Mouse (Mus musculus) kidney, postnatal 0 days (tissue): Measurements from ENCODE around the gene Rab11fip5. TPM values are rescaled to one million over a fixed set of nuclear protein-coding genes. Genes with fewer than 3 reads are reported as not detected.

Experiments
- ATAC-seq: fragments of 200-750 bp; cut with Nextera tagmentation; replicated peaks from 2 replicates; pipeline ENCODE4 v1.8.0; 2017; ENCODE audit warnings: low read depth, moderate number of reproducible peaks, moderate TSS enrichment, moderate library complexity; ENCODE audit not compliant: low FRiP score
- DNase-seq: peaks from one replicate; pipeline ENCODE4 v3.0.0-alpha.2; 2016; ENCODE audit warnings: low spot score
- H3K27ac ChIP-seq: fragments of 300-500 bp; sonication (generic); 2 replicates; pipeline ENCODE4 v1.5.1; 2014; ENCODE audit warnings: mild to moderate bottlenecking
- H3K27me3 ChIP-seq: fragments of 300-500 bp; sonication (generic); 2 replicates; pipeline ENCODE4 v1.6.1; 2014; ENCODE audit warnings: low read length, mixed read lengths; ENCODE audit not compliant: insufficient read depth
- H3K36me3 ChIP-seq: fragments of 300-500 bp; sonication (generic); 2 replicates; pipeline ENCODE4 v1.6.1; 2014; ENCODE audit warnings: low read length, mixed read lengths; ENCODE audit not compliant: insufficient read depth
- H3K4me1 ChIP-seq: fragments of 300-500 bp; sonication (generic); replicated peaks from 2 replicates; pipeline ENCODE4 v1.6.1; 2014; ENCODE audit warnings: antibody characterized with exemption, low read length, mixed read lengths; ENCODE audit not compliant: insufficient read depth
- H3K4me2 ChIP-seq: fragments of 300-500 bp; sonication (generic); 2 replicates; pipeline ENCODE4 v1.6.1; 2014; ENCODE audit warnings: mild to moderate bottlenecking, low read length, moderate library complexity, mixed read lengths
- H3K4me3 ChIP-seq: fragments of 300-500 bp; sonication (generic); replicated peaks from 2 replicates; pipeline ENCODE4 v1.5.1; 2014; ENCODE audit warnings: low read depth, low read length
- H3K9ac ChIP-seq: fragments of 300-500 bp; sonication (generic); 2 replicates; pipeline ENCODE4 v1.6.1; 2014; ENCODE audit warnings: low read depth, low read length
- H3K9me3 ChIP-seq: fragments of 300-500 bp; sonication (generic); replicated peaks from 2 replicates; pipeline ENCODE4 v1.6.1; 2016; ENCODE audit warnings: low read length, inconsistent platforms, mixed read lengths
- CTCF ChIP-seq: IDR thresholded peaks from 2 replicates; pipeline ENCODE4 v1.5.1; 2016; ENCODE audit warnings: antibody characterized with exemption, low read depth, mild to moderate bottlenecking, moderate library complexity
- WGBS: fragments of 180-500 bp; shearing (Covaris S2); extraction: QIAGEN DNeasy Blood & Tissue Kit; methylation state at CpG from one replicate; pipeline ENCODE4 v1.1.7; 2014; 5-methylcytosine and 5-hydroxymethylcytosine counted together
- polyA plus RNA-seq: library from polyadenylated mRNA; unstranded; fragments of >200 nt; fragmentation: Nextera tagmentation; extraction: Ambion mirVana; gene quantifications from 2 replicates; pipeline ENCODE4 v1.2.1, GENCODE M21; 2015

Gene Rab11fip5
- polyA plus RNA-seq, 1 experiment from 2014 or later: 21.0 TPM

- no peak overlapping the region for H3K4me2 ChIP-seq
- 70% methylated on average over 4 of the region's 4 CpGs for WGBS
- H3K4me1 ChIP-seq: peaks cover 11% of the 10 kb centered on the region
- DNase-seq (no peak), ATAC-seq (no peak)
- TF ChIP-seq CTCF: no peak
- H3K27ac ChIP-seq: no peak overlapping the region
- H3K36me3 ChIP-seq: no peaks in the 10 kb centered on the region
- H3K4me3 ChIP-seq: no peak overlapping the region
- H3K9me3 ChIP-seq: no peaks in the 10 kb centered on the region
- H3K9ac ChIP-seq: no peak overlapping the region
- H3K27me3 ChIP-seq: no peaks in the 10 kb centered on the region
These were observed 2.8 kb upstream of the Rab11fip5 start for GRCm38 (mm10) chr6:85377066-85377734.

DNA sequence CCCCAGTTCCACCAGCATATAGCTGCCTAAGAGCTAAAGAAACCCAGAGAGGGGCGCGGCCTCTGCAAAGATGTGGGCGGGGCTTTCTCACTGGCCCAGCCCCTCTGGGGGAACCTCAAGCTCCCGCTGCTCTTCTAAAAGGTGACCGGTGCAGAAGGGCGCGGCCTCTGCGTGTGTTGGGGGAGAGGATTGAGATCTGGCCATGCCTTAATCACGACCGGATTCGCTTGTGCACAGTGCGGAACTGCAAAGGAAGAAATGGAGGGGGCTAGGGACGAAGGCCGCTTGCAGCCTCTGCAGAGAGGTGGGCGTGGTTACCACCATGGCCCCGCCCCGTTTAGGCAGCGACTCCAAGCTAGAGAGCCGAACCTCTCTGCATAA is 290 bp upstream of the Rab11fip5 start:
- TF ChIP-seq CTCF: no peak
- Histone ChIP-seq H3K9me3 (no peaks in the 10 kb centered on the region), H3K4me2 (peak overlapping the region; percentile 91), H3K27ac (peak overlapping the region; percentile 75), H3K27me3 (no peaks in the 10 kb centered on the region), H3K9ac (peak overlapping the region; percentile 77), H3K4me1 (peaks cover 13% of the 10 kb centered on the region), H3K4me3 (peak overlapping the region; percentile 64), H3K36me3 (no peaks in the 10 kb centered on the region)
- ATAC-seq (peak; percentile 93), DNase-seq (peak; percentile 100)
- WGBS: 0% methylated on average over 19 of the region's 19 CpGs

DNA sequence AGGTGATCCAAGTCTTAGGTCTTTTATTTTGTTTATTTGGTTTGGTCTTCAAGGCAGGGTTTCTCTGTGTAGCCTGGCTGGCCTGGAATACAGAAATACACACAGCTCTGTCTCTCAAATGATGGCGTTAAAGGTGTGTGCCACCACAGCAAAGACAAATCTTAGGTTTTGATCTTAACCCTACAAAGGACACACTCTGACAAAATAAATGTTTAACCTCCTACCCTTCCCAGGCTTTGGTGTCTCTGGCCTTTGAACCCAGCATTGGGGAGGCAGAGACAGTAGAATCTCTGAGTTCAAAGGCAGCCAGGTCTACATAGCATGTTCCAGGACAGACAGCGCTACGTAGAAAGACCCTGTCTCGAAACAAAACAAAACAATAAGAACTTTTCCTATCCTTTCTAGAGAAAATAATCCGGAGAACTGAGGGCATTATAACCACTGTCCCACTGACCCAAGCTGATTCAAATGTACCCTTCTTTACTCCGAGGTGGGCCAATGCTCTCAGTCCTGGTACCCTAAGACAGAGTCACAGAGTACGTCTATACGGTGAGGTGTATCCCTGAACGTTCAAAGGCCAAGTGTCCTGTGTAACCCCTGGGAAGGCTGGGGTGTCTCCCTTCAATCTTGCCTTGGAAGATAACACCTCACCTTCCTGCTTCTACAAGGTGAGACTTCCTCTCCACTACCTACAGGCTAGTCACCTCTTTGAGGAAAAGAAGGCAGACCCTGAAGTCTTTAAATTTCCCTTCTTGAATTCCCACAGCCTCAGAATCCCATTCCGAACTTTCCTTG is 1.2 kb downstream of the Rab11fip5 start:
- DNase-seq: no peak
- no peaks in the 10 kb centered on the region for H3K36me3 ChIP-seq
- no peaks in the 10 kb centered on the region for H3K27me3 ChIP-seq
- H3K4me2 ChIP-seq: peak overlapping the region; percentile 91
- peak overlapping the region; percentile 77 for H3K9ac ChIP-seq
- 82% methylated on average over 10 of the region's 10 CpGs for WGBS
- ATAC-seq: no peak
- H3K27ac ChIP-seq: peak overlapping the region; percentile 75; the same call in 1 of the 2 replicates
- TF ChIP-seq CTCF: no peak
- H3K4me1 ChIP-seq: peaks cover 25% of the 10 kb centered on the region
- H3K4me3 ChIP-seq: peak overlapping the region; percentile 64
- no peaks in the 10 kb centered on the region for H3K9me3 ChIP-seq

- no peak for ATAC-seq
- 57% methylated on average over 2 of the region's 2 CpGs for WGBS
- peak overlapping the region; percentile 91 for H3K4me2 ChIP-seq
These were observed 1.9 kb downstream of the Rab11fip5 start for GRCm38 (mm10) chr6:85372496-85372895.

DNA sequence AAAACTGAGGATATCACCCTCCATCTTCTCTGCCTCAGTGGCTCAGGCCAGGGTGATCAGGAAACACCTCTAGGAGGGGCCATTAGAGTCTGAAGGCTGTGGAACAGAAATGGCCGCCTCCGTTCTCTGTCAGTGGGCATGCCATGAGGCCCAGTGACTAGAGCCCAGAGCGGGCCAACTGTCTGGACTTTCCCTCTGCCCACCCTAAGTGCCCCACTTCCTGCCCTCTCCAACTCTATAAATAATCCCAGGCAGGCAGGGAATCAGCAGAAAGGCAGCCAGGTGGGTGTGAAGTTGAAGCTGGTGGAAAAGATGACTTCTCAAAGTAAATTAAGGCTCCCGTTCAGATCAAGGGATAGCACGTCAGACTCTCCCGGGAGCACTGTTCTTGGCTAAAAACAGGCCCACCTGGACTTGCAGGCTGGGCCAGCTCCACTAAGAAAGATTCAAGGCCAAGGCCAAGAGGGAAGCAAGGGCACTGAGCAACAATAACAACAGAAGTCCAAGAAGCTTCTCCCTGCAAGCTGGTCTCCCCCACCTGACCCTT is 2.5 kb downstream of the Rab11fip5 start:
- no peaks in the 10 kb centered on the region for H3K36me3 ChIP-seq
- peak overlapping the region; percentile 23; the same call in 1 of the 2 replicates for H3K9ac ChIP-seq
- 73% methylated on average over 6 of the region's 6 CpGs for WGBS
- H3K4me2 ChIP-seq: peak overlapping the region; percentile 91
- TF ChIP-seq CTCF: no peak
- peaks cover 39% of the 10 kb centered on the region for H3K4me1 ChIP-seq
- H3K27ac ChIP-seq: no peak overlapping the region
- ATAC-seq (no peak), DNase-seq (no peak)
- peak overlapping the region; percentile 6 for H3K4me3 ChIP-seq
- no peaks in the 10 kb centered on the region for H3K9me3 ChIP-seq
- H3K27me3 ChIP-seq: no peaks in the 10 kb centered on the region

More at GRCm38 (mm10) chr6:85372496-85372895, 1.9 kb downstream of the Rab11fip5 start:
- no peaks in the 10 kb centered on the region for H3K9me3 ChIP-seq
- H3K27ac ChIP-seq: no peak overlapping the region
- H3K4me1 ChIP-seq: peaks cover 33% of the 10 kb centered on the region
- H3K4me3 ChIP-seq: peak overlapping the region; percentile 6
- DNase-seq: no peak
- H3K27me3 ChIP-seq: no peaks in the 10 kb centered on the region
- no peak for TF ChIP-seq CTCF
- H3K9ac ChIP-seq: peak overlapping the region; percentile 23; the same call in 1 of the 2 replicates
- no peaks in the 10 kb centered on the region for H3K36me3 ChIP-seq

DNA sequence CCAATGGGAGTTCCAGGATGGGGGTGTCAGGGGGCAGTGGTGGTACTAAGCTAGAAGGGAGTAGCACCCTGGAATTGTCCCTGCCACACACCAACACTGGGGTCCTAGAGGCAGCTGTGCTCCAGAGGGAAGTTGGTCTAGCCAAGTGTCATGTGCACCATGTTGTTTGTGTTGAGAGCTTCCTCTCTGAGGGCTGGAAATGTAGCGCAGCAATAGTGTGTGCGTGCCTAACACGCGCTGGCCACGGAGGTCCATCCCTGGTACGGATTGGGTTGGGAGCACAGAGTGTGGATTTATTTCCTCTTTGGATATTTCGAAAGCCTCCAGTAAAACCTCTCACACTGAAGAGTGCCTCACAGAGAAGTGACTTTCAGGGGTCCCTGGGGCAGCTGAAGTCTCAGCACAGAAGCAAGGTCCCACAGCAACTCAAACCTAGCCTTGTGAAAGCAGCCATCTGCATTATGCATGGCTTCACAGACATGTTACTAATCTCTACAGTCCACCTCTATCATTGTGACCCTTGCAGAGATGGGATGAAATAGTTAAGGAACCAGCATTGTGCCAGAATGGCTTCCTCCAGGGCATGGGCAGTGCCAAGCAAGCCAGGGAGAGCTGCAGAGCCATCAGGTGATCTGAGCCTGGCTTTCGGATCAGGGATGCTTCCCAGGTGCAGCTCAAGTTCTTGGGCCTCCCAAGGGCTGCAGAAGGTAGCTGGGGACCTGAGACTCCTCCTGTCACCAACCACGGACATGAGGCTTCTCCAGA is 3.6 kb downstream of the Rab11fip5 start:
- 85% methylated on average over 9 of the region's 9 CpGs for WGBS
- Histone ChIP-seq H3K4me3 (no peak overlapping the region), H3K4me1 (peaks cover 45% of the 10 kb centered on the region), H3K36me3 (no peaks in the 10 kb centered on the region), H3K4me2 (no peak overlapping the region), H3K9ac (no peak overlapping the region), H3K27me3 (no peaks in the 10 kb centered on the region), H3K9me3 (no peaks in the 10 kb centered on the region), H3K27ac (no peak overlapping the region)
- ATAC-seq: no peak
- DNase-seq: no peak
- no peak for TF ChIP-seq CTCF
